10 mouse cellular contexts compared by ENCODE assay signal in genomic region chr7:115450431-115451195, GRCm38 (mm10).
A peak's percentile ranks its signal among the peaks of the same experiment; 100 is the strongest.
DNase-seq lines count a peak whose midpoint lies in the region; ATAC-seq and TF ChIP-seq lines count a peak whose summit lies in the region.
"Had no signal": no experiment of that assay in that cellular context is flagged by ENCODE, and none has a peak within 500 bp of the region (broad histone marks: within the 10 kb centered on the region; RNA-seq: fewer than 3 reads in every experiment).

No protein-coding gene starts in this region.

- peaks cover 17% of the 10 kb centered on the region for H3K27me3 ChIP-seq in hindbrain, embryonic 10.5 days (ENCODE audit: insufficient read depth, poor library complexity, severe bottlenecking)
- H3K27me3 ChIP-seq in hindbrain, embryonic 13.5 days: peaks cover 10% of the 10 kb centered on the region
- H3K27me3 ChIP-seq in ES-Bruce4 (ENCODE audit: control insufficient read depth, insufficient read depth, low read length, poor library complexity, severe bottlenecking): no peaks in the 10 kb centered on the region
- H3K27me3 ChIP-seq in embryonic facial prominence, embryonic 14.5 days (replicated peaks; ENCODE audit: control insufficient read depth, insufficient read depth, low read length): peaks cover 29% of the 10 kb centered on the region; the same call in 1 of the 2 replicates
- H3K27me3 ChIP-seq in neural tube, embryonic 13.5 days: peaks cover 11% of the 10 kb centered on the region; the same call in 1 of the 2 replicates

- H3K27ac ChIP-seq in hindbrain, embryonic 10.5 days: peak overlapping the region; percentile 56
- H3K27ac ChIP-seq in hindbrain, embryonic 13.5 days: no peak overlapping the region
- no peak overlapping the region for H3K27ac ChIP-seq in ES-Bruce4 (ENCODE audit: insufficient read depth, low read length)
- peak overlapping the region; percentile 29; the same call in 1 of the 2 replicates for H3K27ac ChIP-seq in embryonic facial prominence, embryonic 14.5 days (replicated peaks; ENCODE audit: low read depth, low read length)
- H3K27ac ChIP-seq in neural tube, embryonic 13.5 days (replicated peaks): 0 out of 2 replicates have a peak overlapping the region, but pooled peaks have one; percentile 25

- no peak for TF ChIP-seq POLR2A in ES-Bruce4 (IDR thresholded peaks at IDR 0.05; ENCODE audit: insufficient read depth, low read length)

- TF ChIP-seq EP300 in ES-Bruce4 (IDR thresholded peaks at IDR 0.05; ENCODE audit: insufficient read depth, low read depth, low read length): no peak

- H3K9ac ChIP-seq in hindbrain, embryonic 13.5 days: no peak overlapping the region
- peak overlapping the region; percentile 20; the same call in 1 of the 2 replicates for H3K9ac ChIP-seq in ES-Bruce4 (ENCODE audit: low read depth, poor library complexity, severe bottlenecking)
- H3K9ac ChIP-seq in embryonic facial prominence, embryonic 14.5 days (ENCODE audit: low read depth, low read length): no peak overlapping the region
- H3K9ac ChIP-seq in neural tube, embryonic 13.5 days: peak overlapping the region; percentile 27; the same call in 1 of the 2 replicates

- ATAC-seq in hindbrain, embryonic 13.5 days (ENCODE audit: low FRiP score): no peak
- no peak for ATAC-seq in embryonic facial prominence, embryonic 14.5 days (ENCODE audit: low read depth)
- ATAC-seq in neural tube, embryonic 13.5 days (ENCODE audit: low read depth): 0 out of 2 replicates have a peak, but pooled peaks have one; percentile 32

- no peak for TF ChIP-seq CTCF in ES-Bruce4 (IDR thresholded peaks at IDR 0.05; ENCODE audit: low read depth, low read length)

- peaks cover 40% of the 10 kb centered on the region for H3K4me1 ChIP-seq in hindbrain, embryonic 10.5 days (replicated peaks)
- H3K4me1 ChIP-seq in hindbrain, embryonic 13.5 days (replicated peaks): peaks cover 24% of the 10 kb centered on the region
- no peaks in the 10 kb centered on the region for H3K4me1 ChIP-seq in ES-Bruce4 (ENCODE audit: control insufficient read depth, insufficient read depth, low read length)
- H3K4me1 ChIP-seq in embryonic facial prominence, embryonic 14.5 days (ENCODE audit: control insufficient read depth, insufficient read depth, low read length): peaks cover 19% of the 10 kb centered on the region
- H3K4me1 ChIP-seq in neural tube, embryonic 13.5 days (replicated peaks): peaks cover 28% of the 10 kb centered on the region

- H3K9me3 ChIP-seq in hindbrain, embryonic 10.5 days: no peaks in the 10 kb centered on the region
- no peaks in the 10 kb centered on the region for H3K9me3 ChIP-seq in hindbrain, embryonic 13.5 days
- H3K9me3 ChIP-seq in ES-Bruce4 (replicated peaks; ENCODE audit: control insufficient read depth, insufficient read depth, low read length, poor library complexity, severe bottlenecking): no peaks in the 10 kb centered on the region
- H3K9me3 ChIP-seq in embryonic facial prominence, embryonic 14.5 days (ENCODE audit: control insufficient read depth, low read length): no peaks in the 10 kb centered on the region
- H3K9me3 ChIP-seq in neural tube, embryonic 13.5 days: no peaks in the 10 kb centered on the region

- H3K36me3 ChIP-seq in hindbrain, embryonic 10.5 days: no peaks in the 10 kb centered on the region
- H3K36me3 ChIP-seq in hindbrain, embryonic 13.5 days: no peaks in the 10 kb centered on the region
- no peaks in the 10 kb centered on the region for H3K36me3 ChIP-seq in ES-Bruce4 (ENCODE audit: control insufficient read depth, insufficient read depth, low read length, poor library complexity, severe bottlenecking)
- no peaks in the 10 kb centered on the region for H3K36me3 ChIP-seq in embryonic facial prominence, embryonic 14.5 days (ENCODE audit: control insufficient read depth, insufficient read depth, low read length)
- H3K36me3 ChIP-seq in neural tube, embryonic 13.5 days: no peaks in the 10 kb centered on the region

- WGBS in hindbrain, embryonic 10.5 days: 48% methylated on average over 23 of the region's 23 CpGs
- 41% methylated on average over 23 of the region's 23 CpGs for WGBS in hindbrain, embryonic 13.5 days
- WGBS in embryonic facial prominence, embryonic 14.5 days: 45% methylated on average over 23 of the region's 23 CpGs
- WGBS in neural tube, embryonic 13.5 days: 29% methylated on average over 23 of the region's 23 CpGs

- no peak overlapping the region for H3K4me2 ChIP-seq in hindbrain, embryonic 13.5 days
- no peak overlapping the region for H3K4me2 ChIP-seq in embryonic facial prominence, embryonic 14.5 days (ENCODE audit: low read depth, low read length)
- no peak overlapping the region for H3K4me2 ChIP-seq in neural tube, embryonic 13.5 days

- DNase-seq in hindbrain, embryonic 10.5 days (ENCODE audit: low spot score): no peak
- DNase-seq in embryonic facial prominence, embryonic 14.5 days (ENCODE audit: low spot score): peak; percentile 25
- no peak for DNase-seq in ovary, postnatal 36 days (ENCODE audit: low spot score)
- no peak for DNase-seq in cerebellum, adult 8-10 months
- no peak for DNase-seq in gastrocnemius, adult 18-20 months (ENCODE audit: low spot score)
- DNase-seq: adrenal gland, postnatal 10 days; right cerebral cortex, postnatal 25 days had no signal

- H3K4me3 ChIP-seq in hindbrain, embryonic 10.5 days: no peak overlapping the region
- H3K4me3 ChIP-seq in hindbrain, embryonic 13.5 days: no peak overlapping the region
- H3K4me3 ChIP-seq in ES-Bruce4 (ENCODE audit: low read depth, low read length): peak overlapping the region; percentile 35
- H3K4me3 ChIP-seq in embryonic facial prominence, embryonic 14.5 days (ENCODE audit: low read depth, low read length): no peak overlapping the region
- H3K4me3 ChIP-seq in neural tube, embryonic 13.5 days: no peak overlapping the region

Comparison
In these comparisons a context has a peak if more than half of its experiments do, and no peak if none do; other contexts are left out.
1. H3K27ac ChIP-seq: peak in hindbrain, embryonic 10.5 days (single experiment), embryonic facial prominence, embryonic 14.5 days (single experiment) and neural tube, embryonic 13.5 days (single experiment); none in hindbrain, embryonic 13.5 days (single experiment) and ES-Bruce4 (single experiment).
2. H3K9ac ChIP-seq: peak in ES-Bruce4 (single experiment) and neural tube, embryonic 13.5 days (single experiment); none in hindbrain, embryonic 13.5 days (single experiment) and embryonic facial prominence, embryonic 14.5 days (single experiment).